Mouse (Mus musculus): ENCODE data around the gene Cpt1c. TPM values are rescaled to one million over a fixed set of nuclear protein-coding genes. Genes with fewer than 3 reads are reported as not detected.

The Cpt1c gene
- polyA plus RNA-seq, 1 experiment: 154 TPM

- H3K27ac ChIP-seq (ENCODE audit: insufficient read depth, low read length): no peak overlapping the region
- peaks cover 11% of the 10 kb centered on the region for H3K4me1 ChIP-seq (ENCODE audit: control insufficient read depth, insufficient read depth, low read length)
- no peak overlapping the region for H3K4me3 ChIP-seq (ENCODE audit: insufficient read depth, low read length)
- TF ChIP-seq POLR2A (IDR thresholded peaks at IDR 0.05; ENCODE audit: extremely low read depth, insufficient read depth, low read length): no peak
- TF ChIP-seq CTCF (IDR thresholded peaks at IDR 0.05; ENCODE audit: extremely low read depth, insufficient read depth, low read length): no peak
Measured at GRCm38 (mm10) chr7:44914396-44914795, 60.3 kb downstream of the Cpt1c start.

Other genes starting within 250 kb of the Cpt1c start
- 32.6 and 35.7 TPM in 2 replicates for gene Vrk3, start 226.4 kb downstream of the Cpt1c start, polyA plus RNA-seq (2012; rRNA removed)
- 0.40 TPM in 2 replicates for gene Zfp473, start 223.8 kb downstream of the Cpt1c start, polyA plus RNA-seq (2012; rRNA removed)
- gene Nup62, start 158.8 kb downstream of the Cpt1c start, polyA plus RNA-seq (2012; rRNA removed): 28.8 and 29.6 TPM in 2 replicates
- 1.9 and 2.3 TPM in 2 replicates for gene Il4i1, start 158.5 kb downstream of the Cpt1c start, polyA plus RNA-seq (2012; rRNA removed)
- gene Atf5, start 158.2 kb downstream of the Cpt1c start, polyA plus RNA-seq (2012; rRNA removed): 15.9 and 17.5 TPM in 2 replicates
- 97.5 and 101 TPM in 2 replicates for gene Akt1s1, start 125.9 kb downstream of the Cpt1c start, polyA plus RNA-seq (2012; rRNA removed)
- gene Tbc1d17, start 125.8 kb downstream of the Cpt1c start, polyA plus RNA-seq (2012; rRNA removed): 95.0 and 99.8 TPM in 2 replicates
- 35.6 and 40.8 TPM in 2 replicates for gene Pnkp, start 117.7 kb downstream of the Cpt1c start, polyA plus RNA-seq (2012; rRNA removed)
- 359 and 377 TPM in 2 replicates for gene Ptov1, start 105.1 kb downstream of the Cpt1c start, polyA plus RNA-seq (2012; rRNA removed)
- gene Med25, start 82.1 kb downstream of the Cpt1c start, polyA plus RNA-seq (2012; rRNA removed): 121 and 129 TPM in 2 replicates
- gene Fuz, start 78.8 kb downstream of the Cpt1c start, polyA plus RNA-seq (2012; rRNA removed): 28.6 and 30.7 TPM in 2 replicates
- gene Ap2a1, start 45.4 kb downstream of the Cpt1c start, polyA plus RNA-seq (2012; rRNA removed): 241 and 247 TPM in 2 replicates
- 1.5 and 2.0 TPM in 2 replicates for gene Tsks, start 31.6 kb downstream of the Cpt1c start, polyA plus RNA-seq (2012; rRNA removed)
- gene Prmt1, start 11.7 kb upstream of the Cpt1c start, polyA plus RNA-seq (2012; rRNA removed): 162 and 169 TPM in 2 replicates
- 82.4 and 87.4 TPM in 2 replicates for gene Irf3, start 22.8 kb upstream of the Cpt1c start, polyA plus RNA-seq (2012; rRNA removed)
- 6.0 and 6.2 TPM in 2 replicates for gene Bcl2l12, start 23.9 kb upstream of the Cpt1c start, polyA plus RNA-seq (2012; rRNA removed)
- 126 and 128 TPM in 2 replicates for gene Scaf1, start 41.5 kb upstream of the Cpt1c start, polyA plus RNA-seq (2012; rRNA removed)
- 34.2 and 38.3 TPM in 2 replicates for gene Rras, start 43.1 kb upstream of the Cpt1c start, polyA plus RNA-seq (2012; rRNA removed)
- gene Prr12, start 78.0 kb upstream of the Cpt1c start, polyA plus RNA-seq (2012; rRNA removed): 14.6 and 15.5 TPM in 2 replicates
- 89.5 and 92.3 TPM in 2 replicates for gene Nosip, start 87.6 kb upstream of the Cpt1c start, polyA plus RNA-seq (2012; rRNA removed)
- 21.4 and 23.2 TPM in 2 replicates for gene Prrg2, start 87.8 kb upstream of the Cpt1c start, polyA plus RNA-seq (2012; rRNA removed)
- 12.8 and 13.1 TPM in 2 replicates for gene Rcn3, start 117.4 kb upstream of the Cpt1c start, polyA plus RNA-seq (2012; rRNA removed)
- 30.7 and 37.0 TPM in 2 replicates for gene Fcgrt, start 129.0 kb upstream of the Cpt1c start, polyA plus RNA-seq (2012; rRNA removed)
- 361 and 402 TPM in 2 replicates for gene Rps11, start 149.6 kb upstream of the Cpt1c start, polyA plus RNA-seq (2012; rRNA removed)
- gene Rpl13a, start 153.9 kb upstream of the Cpt1c start, polyA plus RNA-seq (2012; rRNA removed): 1,470 and 1,570 TPM in 2 replicates
- gene Gm45713, start 161.4 kb upstream of the Cpt1c start, polyA plus RNA-seq (2012; rRNA removed): 0.08 and 0.32 TPM in 2 replicates
- 18.4 and 20.8 TPM in 2 replicates for gene Flt3l, start 161.6 kb upstream of the Cpt1c start, polyA plus RNA-seq (2012; rRNA removed)
- gene Pih1d1, start 179.5 kb upstream of the Cpt1c start, polyA plus RNA-seq (2012; rRNA removed): 59.4 and 60.2 TPM in 2 replicates
- 8.1 and 10.3 TPM in 2 replicates for gene Aldh16a1, start 179.7 kb upstream of the Cpt1c start, polyA plus RNA-seq (2012; rRNA removed)
- 1,033 and 1,121 TPM in 2 replicates for gene Slc17a7, start 189.1 kb upstream of the Cpt1c start, polyA plus RNA-seq (2012; rRNA removed)
- gene Gfy, start 204.7 kb upstream of the Cpt1c start, polyA plus RNA-seq (2012; rRNA removed): 0.38 and 0.62 TPM in 2 replicates
- gene Pth2, start 206.1 kb upstream of the Cpt1c start, polyA plus RNA-seq (2012; rRNA removed): not detected in 2 replicates
- 4.7 and 5.0 TPM in 2 replicates for gene Ccdc155, start 230.0 kb upstream of the Cpt1c start, polyA plus RNA-seq (2012; rRNA removed)
- gene Dkkl1, start 237.3 kb upstream of the Cpt1c start, polyA plus RNA-seq (2012; rRNA removed): 41.4 and 47.2 TPM in 2 replicates
- 5.0 and 6.4 TPM in 2 replicates for gene Tead2, start 240.9 kb upstream of the Cpt1c start, polyA plus RNA-seq (2012; rRNA removed)